Comparison of ENCODE assay signal across 9 mouse cellular contexts in genomic region chrX:9128317-9128831, GRCm38 (mm10). TPM values are rescaled to one million over a fixed set of nuclear protein-coding genes. Genes with fewer than 3 reads are reported as not detected.
A peak's percentile ranks its signal among the peaks of the same experiment; 100 is the strongest.
DNase-seq lines count a peak whose midpoint lies in the region; ATAC-seq and TF ChIP-seq lines count a peak whose summit lies in the region.
"Had no signal": no experiment of that assay in that cellular context is flagged by ENCODE, and none has a peak within 500 bp of the region (broad histone marks: within the 10 kb centered on the region; RNA-seq: fewer than 3 reads in every experiment).

No protein-coding gene starts in this region.

- H3K4me2 ChIP-seq in liver, embryonic 11.5 days, result no peak overlapping the region

- no peak overlapping the region for H3K27ac ChIP-seq in liver, adult 2 months (replicated peaks; ENCODE audit: insufficient read depth, low read depth, low read length)
- H3K27ac ChIP-seq in liver, embryonic 11.5 days (ENCODE audit: low read depth, low read length), result no peak overlapping the region

- WGBS in liver, adult 2 months, result 30% methylated on average over 7 of the region's 7 CpGs
- 36% methylated on average over 7 of the region's 7 CpGs for WGBS in liver, embryonic 11.5 days

- H3K4me1 ChIP-seq in liver, adult 2 months (ENCODE audit: control insufficient read depth, insufficient read depth, low read length), result no peaks in the 10 kb centered on the region
- H3K4me1 ChIP-seq in liver, embryonic 11.5 days (replicated peaks; ENCODE audit: control insufficient read depth, insufficient read depth, low read length), result no peaks in the 10 kb centered on the region

- H3K36me3 ChIP-seq in liver, adult 2 months (ENCODE audit: control insufficient read depth, insufficient read depth, low read length), result no peaks in the 10 kb centered on the region
- H3K36me3 ChIP-seq in liver, embryonic 11.5 days (ENCODE audit: control insufficient read depth, insufficient read depth, low read length), result no peaks in the 10 kb centered on the region

- no peak for ATAC-seq in liver, embryonic 11.5 days (replicated peaks; ENCODE audit: low FRiP score)

- no peaks in the 10 kb centered on the region for H3K79me2 ChIP-seq in liver, adult 2 months (ENCODE audit: control insufficient read depth, insufficient read depth, low read length)

- H3K9me3 ChIP-seq in liver, embryonic 11.5 days (ENCODE audit: control insufficient read depth, low read length), result no peaks in the 10 kb centered on the region

- no peaks in the 10 kb centered on the region for H3K27me3 ChIP-seq in liver, adult 2 months (ENCODE audit: control insufficient read depth, insufficient read depth, low read length)
- no peaks in the 10 kb centered on the region for H3K27me3 ChIP-seq in liver, embryonic 11.5 days (replicated peaks; ENCODE audit: control insufficient read depth, insufficient read depth, low read length)

- peak; percentile 11 to 64 for DNase-seq in adrenal gland, adult (ENCODE audit: inconsistent age in 2 of 2, low spot score in 1 of 2)
- no peak for DNase-seq in adrenal gland, postnatal 4 days (ENCODE audit: low spot score in 2 of 2)
- DNase-seq in liver, adult 2 months (ENCODE audit: extremely low read depth, low read depth, low spot score), result peak; percentile 27
- DNase-seq in liver, embryonic 11.5 days (ENCODE audit: low spot score), result no peak
- peak; percentile 42 to 61 for DNase-seq in cerebellum, postnatal 10 days
- DNase-seq in kidney, postnatal 4 days, result peak; percentile 21 to 34
- peak; percentile 46 for DNase-seq in retina, embryonic 14.5 days (ENCODE audit: low spot score)
- DNase-seq in spleen, postnatal 4 days (ENCODE audit: low spot score in 2 of 2), result no peak

- TF ChIP-seq POLR2A in liver, adult 2 months (IDR thresholded peaks at IDR 0.05; ENCODE audit: extremely low read depth, insufficient read depth, low read length), result no peak

- no peak for TF ChIP-seq CTCF in liver, adult 2 months (IDR thresholded peaks at IDR 0.05; ENCODE audit: low read depth, low read length)

- peak overlapping the region; percentile 16; the same call in 1 of the 2 replicates for H3K4me3 ChIP-seq in liver, adult 2 months (ENCODE audit: insufficient read depth, low read depth, low read length)
- no peak overlapping the region for H3K4me3 ChIP-seq in liver, embryonic 11.5 days (ENCODE audit: low read depth, low read length)

- H3K9ac ChIP-seq in liver, adult 2 months (ENCODE audit: low read depth, low read length), result no peak overlapping the region
- no peak overlapping the region for H3K9ac ChIP-seq in liver, embryonic 11.5 days (ENCODE audit: low read depth, low read length)

RNA-seq across cellular contexts. Expression of gene 4930402K13Rik, which starts 24.0 kb away (rescaled TPM):
- total RNA-seq in adrenal gland, postnatal 4 days (2021), result not detected
- total RNA-seq in liver, adult 2 months (2014; rRNA removed), result not detected in 2 replicates
- not detected in 2 replicates for polyA plus RNA-seq in liver, adult 2 months (2012; rRNA removed)
- not detected in 2 replicates for polyA plus RNA-seq in liver, embryonic 11.5 days (2014; fragmentation: Nextera tagmentation; extraction: Ambion mirVana)
- polyA plus RNA-seq: C2C12 had no signal

Comparison
In these comparisons a context has a peak if more than half of its experiments do, and no peak if none do; other contexts are left out.
1. DNase-seq: peak in adrenal gland, adult (2 of 2), liver, adult 2 months (single experiment), cerebellum, postnatal 10 days (2 of 2), kidney, postnatal 4 days (2 of 2) and retina, embryonic 14.5 days (single experiment); none in adrenal gland, postnatal 4 days (0 of 2), liver, embryonic 11.5 days (single experiment) and spleen, postnatal 4 days (0 of 2).